Mouse (Mus musculus): Measurements from ENCODE around the gene Klhl3.
"Not testable (repeated sequence)": the region's sequence is repeated elsewhere in the genome, so short reads cannot be mapped to it uniquely, and the experiment has no call there.

Gene Klhl3

DNA sequence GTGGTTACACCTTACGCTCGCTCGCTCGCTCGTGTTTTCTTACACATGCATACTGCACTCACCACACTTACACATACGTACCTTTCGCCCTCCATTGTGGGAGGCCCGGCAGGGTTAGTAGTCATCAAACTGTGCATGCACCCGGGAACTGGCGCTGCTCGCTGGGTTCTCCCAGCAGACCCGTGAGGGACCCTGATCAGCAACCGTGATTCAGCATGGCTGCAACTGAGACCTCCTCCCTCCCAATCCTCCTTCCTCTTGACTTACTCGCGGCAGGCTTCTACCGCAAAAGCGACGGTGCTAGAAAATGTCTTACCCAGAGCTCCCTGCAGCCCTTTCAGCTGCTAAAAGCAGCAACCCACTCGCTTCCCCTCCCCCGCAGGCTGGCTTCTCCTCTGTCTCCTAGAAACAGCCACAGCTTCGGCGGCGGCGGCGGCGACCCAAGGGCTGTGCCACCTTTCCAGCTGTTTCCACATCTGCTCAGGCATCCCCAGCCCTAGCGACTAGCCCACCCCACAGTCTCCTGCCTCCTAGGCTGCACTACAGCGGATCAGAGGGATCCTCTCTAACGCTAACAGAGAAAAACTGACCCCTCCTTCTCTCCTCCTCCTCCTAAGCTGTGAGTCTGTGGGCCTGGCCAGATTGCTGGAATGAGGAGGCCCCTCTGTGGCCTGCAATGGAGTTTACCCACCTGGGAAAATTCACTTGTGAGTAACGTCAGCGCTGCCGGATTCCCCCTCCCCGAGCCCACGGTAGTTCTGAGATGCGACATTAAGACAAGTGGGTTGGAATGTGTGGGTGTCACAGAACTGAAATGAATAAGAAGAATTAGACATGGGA lies at the start of gene Klhl3:
TSS of gene Klhl3 (minus strand) at position 532 of the 840 bp plus-strand sequence.
- peak; percentile 65 for DNase-seq (ENCODE audit: low spot score)

DNA sequence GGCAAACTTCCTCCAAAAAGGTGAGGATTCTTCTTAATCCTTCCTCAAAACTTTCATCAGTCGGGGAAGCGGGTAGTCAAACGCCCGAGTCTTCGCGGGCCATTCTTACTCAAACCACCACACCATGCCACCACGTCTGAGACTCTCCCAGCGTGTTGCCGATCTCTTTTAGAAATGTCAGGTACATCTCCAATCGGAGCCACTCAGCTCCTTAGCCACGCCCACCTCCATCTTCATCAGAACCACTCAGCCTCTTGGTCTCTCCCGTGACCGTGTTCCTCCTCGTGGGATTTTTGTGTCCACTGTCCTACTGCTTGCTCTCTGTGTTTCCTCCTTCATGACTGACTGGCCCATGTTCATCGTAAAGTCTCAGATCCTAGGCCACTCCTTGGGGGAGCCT lies 47.4 kb upstream of the Klhl3 start:
- no peak for DNase-seq (ENCODE audit: low spot score)

DNA sequence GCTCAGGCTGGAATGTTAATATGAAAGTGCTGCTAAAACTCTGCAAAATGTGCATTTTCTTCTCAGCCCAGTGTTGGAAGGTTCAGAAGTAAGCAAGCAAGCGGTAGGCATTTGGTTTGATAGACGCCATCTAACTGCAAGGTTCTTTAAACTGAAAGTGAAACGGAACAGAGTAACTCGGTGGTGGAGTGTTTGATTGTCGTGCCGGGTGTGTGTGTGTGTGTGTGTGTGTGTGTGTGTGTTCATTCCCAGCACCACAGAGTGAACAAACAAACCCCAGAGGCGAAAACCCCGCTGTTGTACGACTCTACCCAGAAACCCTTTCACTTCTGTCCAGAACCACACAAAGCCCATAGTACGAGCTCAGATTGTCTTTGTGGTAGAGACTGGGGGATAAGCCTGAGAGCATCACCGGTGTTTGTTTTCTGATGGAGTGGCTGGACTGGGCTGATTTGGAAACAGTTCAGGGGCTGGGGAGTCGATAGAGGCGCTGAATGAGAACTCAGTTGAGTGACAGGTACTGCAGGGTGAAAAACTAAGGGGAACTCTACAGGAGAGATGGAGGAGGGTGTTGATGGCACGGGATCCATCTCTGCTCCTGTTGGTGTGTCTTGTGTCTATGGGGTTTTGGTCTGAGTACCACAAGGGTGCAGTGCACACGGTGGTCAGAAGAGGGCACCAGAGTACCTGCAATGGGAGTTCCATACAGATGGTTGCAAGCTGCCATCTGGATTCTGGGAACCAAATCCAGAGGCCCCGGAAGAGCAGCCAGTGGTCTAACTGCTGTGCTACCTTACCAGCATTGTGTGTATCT lies 44.9 kb upstream of the Klhl3 start:
- peak; percentile 87 for DNase-seq (ENCODE audit: low spot score)

DNA sequence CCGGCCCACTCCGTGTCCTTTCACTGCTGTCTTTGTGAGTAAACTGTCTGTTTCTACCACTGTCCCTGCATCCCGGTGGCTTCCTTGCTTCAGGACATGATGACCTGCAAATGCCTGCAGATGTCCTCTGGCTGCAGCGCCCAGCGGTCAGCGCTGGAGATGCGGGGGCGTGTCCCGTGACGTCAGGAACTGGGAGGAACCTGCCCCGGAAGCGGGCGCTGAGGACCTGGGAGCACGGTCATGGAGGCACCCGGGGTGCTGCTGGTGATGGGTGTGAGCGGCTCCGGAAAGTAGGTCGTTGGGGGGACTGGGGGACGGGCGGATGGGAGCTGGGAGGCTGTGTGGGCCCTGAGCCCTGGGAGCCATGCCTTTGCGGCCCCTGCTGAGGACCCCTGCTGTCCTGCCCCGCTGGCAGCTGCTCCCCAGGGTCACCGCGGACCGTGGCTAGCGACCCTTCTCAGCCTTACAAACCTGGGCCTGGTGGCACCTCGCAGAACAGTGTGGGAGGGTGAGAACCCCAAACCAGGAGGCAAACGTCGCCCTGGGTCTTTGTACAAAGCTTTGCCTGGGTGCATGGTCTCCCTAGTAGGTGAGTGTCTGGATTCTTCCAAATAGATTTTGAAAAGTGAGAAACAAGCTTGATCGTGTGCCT lies 44.2 kb upstream of the Klhl3 start, which contains the start of gene Idnk:
TSS of gene Idnk (plus strand) at position 203 of the 652 bp plus-strand sequence.
- peak; percentile 58 for DNase-seq (ENCODE audit: low spot score)

DNA sequence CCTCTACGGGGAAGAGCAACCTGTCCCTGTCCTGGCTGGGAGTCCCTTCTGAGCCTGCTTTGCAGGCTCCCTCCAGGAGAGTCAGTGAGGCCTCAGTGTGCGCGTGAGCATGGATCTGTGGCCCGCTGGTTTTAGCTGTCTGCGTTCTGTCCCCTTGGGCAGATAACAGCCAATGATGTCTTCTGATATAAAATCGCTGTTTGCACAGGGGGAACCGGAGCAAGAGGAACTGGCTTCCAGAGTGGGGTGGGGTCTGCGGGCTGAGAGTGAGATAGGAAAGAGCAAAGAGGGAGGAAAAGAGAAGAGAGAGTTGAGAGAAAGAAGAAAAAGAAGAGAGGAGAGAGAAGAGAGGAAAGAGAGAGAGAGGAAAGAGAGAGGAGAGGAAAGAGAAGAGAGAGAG lies 43.6 kb upstream of the Klhl3 start:
- no peak for DNase-seq (ENCODE audit: low spot score)

DNA sequence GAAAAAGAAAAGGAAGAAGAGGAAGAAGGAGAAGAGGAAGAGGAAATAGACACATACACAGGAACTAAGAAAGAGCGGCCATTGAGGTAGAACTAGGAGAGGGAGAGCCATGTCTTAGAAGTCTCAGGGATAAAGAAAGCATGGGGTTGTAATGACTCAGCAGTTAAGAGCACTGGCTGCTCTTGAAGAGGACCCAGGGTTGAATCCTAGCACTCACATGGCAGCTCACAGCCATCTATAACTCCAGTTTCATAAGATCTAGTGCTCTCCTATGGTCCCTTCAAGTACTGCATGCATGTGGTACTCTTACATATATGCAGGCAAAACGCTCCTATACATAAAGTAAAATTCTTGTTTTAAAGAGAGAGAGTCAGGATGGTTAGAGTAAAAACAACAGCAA lies 42.6 kb upstream of the Klhl3 start:
- DNase-seq (ENCODE audit: low spot score): no peak

DNA sequence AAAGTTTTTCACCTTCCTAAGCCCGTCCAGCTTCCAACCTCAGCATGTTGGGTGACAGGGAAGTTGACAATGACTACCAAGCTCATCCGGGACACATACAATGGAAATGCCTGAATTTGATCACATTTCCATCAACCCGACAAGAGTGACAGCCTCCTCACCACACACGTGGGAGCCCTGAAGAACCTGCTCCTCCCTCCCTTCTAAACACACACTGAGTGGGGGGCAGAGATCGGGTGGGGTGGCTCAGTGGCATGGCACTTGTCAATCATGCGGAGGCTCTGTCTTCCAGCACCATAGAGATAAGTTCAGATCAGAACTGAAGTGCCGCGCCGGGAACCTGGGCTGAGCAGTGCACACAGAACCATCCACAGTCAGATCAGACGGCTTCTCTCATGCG lies 37.0 kb upstream of the Klhl3 start:
- no peak for DNase-seq (ENCODE audit: low spot score)

DNA sequence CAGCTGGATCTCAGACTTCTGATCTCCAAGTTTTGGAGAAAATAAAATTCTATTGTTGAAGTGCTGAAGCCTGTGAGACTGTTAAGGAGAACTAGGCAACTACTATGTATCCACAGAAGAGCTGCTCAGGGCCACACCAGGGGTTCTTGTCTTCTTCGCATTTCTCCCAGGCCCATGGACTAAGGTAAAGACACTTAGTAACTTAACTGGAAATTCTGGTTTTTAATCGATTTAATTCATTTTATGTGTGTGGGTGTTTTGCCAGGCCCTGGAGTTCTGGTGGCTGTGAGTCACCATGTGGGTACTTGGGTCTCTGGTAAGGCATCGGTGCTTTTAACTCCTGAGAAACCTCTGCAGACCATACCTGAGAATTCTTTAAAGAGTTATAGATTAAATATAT lies 36.2 kb upstream of the Klhl3 start:
- no peak for DNase-seq (ENCODE audit: low spot score)

DNA sequence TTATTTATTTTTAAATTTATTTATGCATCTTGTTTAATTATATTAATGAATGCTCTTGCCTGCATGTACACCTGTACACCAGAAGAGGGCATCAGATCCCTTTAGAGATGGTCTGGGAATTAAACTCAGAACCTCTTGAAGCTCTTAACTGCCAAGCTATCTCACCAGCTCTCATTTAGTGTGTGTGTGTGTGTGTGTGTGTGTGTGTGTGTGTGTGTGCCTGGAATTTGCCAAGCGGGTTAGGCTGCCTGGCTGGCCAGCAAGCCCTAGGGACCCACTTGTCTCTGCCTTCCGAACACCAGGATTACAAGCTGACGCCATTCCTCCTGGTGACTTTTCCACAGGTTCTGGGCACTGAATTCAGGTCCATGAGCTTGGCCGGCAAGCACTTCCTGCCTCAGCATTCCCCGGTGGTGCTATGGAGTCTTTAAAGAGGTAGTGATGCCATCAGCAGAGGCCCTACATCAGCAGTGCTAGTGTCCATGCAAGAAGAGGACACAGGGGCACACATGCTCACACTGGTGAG lies 35.7 kb upstream of the Klhl3 start:
- DNase-seq (ENCODE audit: low spot score): no peak

DNA sequence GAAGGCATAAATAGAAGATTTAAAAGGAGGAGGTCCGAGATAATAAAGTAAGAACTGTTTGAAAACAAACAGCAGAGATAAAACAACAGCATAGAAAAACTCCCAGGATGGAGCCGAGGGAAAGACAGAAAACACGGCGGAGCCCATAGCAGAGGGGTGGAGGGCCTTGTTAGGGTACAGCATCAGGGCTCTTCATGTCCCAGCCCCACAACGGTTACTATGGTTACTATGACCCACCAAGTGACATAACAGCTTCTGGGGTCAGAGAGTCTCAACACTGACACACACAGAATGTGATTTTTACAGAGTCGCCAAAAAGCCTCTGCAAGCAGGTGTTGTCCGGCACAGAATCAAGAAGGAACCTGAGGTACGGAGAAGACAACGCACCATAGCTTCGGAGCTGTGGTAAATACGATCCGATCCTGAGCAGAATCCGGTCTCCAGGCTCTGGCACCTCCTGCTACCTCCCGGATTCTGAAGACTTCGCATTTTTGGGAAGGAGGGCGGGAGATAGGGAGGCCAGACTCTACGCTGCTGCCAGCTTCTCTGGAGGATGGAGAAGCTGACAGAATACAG lies 35.0 kb upstream of the Klhl3 start:
- DNase-seq (ENCODE audit: low spot score): no peak

DNA sequence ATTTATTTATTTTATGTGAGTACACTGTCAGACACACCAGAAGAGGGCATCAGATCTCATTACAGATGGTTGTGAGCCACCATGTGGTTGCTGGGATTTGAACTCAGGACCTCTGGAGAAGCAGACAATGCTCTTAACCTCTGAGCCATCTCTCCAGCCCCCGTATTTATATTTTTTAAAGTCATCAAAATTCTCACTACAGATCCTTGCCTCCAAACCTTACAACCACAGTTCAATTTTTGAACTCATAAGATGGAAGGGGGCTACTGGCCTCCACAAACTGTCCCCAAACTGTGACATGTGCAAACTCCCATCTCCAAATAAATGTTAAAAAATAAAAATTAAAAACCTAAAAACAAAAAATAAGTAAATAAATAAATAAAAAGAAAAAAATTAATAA lies 34.4 kb upstream of the Klhl3 start:
- no peak for DNase-seq (ENCODE audit: low spot score)

DNA sequence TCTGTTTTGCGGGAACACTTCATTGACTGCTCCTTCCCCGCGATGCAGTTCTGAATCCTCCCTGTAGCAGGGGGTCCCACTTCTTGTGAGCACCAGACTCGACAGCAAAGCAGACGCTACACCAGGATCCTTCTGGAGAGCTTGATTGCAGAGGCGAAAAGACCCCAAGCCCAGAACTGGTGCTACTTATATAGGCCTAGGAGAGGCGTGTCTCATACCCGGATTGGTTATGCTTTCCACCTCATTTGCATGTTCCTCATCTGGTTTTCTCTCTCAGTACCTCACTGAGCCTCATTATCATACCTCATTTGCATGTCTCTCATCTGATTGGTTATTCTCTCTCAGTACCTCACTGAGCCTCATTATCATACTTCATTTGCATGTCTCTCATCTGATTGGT lies 33.2 kb upstream of the Klhl3 start:
- not testable (repeated sequence) for DNase-seq (ENCODE audit: low spot score)

DNA sequence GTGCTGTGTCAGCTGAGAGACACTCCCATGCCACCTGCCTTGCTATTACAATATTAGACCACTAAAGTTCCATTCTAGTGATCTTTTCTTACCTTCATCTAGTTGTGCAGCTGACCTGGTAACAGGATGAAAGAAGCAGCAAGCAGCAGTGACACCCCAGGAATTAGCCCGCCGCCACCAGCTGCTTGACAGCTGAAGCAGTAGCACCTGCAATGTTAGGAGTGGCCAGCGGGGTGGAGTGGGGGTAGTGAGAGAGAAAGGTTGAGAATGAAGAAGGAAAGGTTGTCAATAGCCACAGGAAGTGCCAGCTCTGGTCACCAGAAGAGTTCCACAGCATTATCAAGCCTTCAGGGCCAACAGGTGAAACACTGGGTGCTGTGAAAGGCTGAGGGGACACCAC lies 18.3 kb upstream of the Klhl3 start:
- no peak for DNase-seq (ENCODE audit: low spot score)

DNA sequence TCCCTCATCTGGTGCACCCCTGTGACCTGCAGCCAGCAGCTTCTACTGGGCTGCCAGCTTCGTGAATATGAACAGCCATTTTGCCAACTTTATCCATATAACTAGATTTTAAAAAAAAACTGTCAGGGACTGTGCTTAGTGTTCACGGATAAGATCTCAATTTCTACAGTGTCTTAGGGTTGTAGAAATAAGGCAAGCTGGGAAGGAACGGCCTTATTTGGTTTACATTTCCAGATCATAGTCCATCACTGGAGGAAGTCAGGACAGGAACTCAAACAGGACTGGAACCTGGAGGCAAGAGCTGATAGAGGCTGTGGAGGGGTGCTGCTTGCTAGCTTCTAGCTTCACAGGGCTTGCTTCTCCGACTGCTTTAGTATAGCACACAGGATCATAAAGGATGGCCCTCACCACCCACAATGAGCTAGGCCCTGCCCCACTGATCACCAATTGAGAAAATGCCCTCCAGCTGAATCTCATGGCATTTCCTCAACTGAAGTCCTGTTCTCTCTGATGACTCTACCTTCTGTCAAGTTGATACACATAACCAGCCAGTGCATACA lies 16.4 kb upstream of the Klhl3 start:
- DNase-seq (ENCODE audit: low spot score): no peak

DNA sequence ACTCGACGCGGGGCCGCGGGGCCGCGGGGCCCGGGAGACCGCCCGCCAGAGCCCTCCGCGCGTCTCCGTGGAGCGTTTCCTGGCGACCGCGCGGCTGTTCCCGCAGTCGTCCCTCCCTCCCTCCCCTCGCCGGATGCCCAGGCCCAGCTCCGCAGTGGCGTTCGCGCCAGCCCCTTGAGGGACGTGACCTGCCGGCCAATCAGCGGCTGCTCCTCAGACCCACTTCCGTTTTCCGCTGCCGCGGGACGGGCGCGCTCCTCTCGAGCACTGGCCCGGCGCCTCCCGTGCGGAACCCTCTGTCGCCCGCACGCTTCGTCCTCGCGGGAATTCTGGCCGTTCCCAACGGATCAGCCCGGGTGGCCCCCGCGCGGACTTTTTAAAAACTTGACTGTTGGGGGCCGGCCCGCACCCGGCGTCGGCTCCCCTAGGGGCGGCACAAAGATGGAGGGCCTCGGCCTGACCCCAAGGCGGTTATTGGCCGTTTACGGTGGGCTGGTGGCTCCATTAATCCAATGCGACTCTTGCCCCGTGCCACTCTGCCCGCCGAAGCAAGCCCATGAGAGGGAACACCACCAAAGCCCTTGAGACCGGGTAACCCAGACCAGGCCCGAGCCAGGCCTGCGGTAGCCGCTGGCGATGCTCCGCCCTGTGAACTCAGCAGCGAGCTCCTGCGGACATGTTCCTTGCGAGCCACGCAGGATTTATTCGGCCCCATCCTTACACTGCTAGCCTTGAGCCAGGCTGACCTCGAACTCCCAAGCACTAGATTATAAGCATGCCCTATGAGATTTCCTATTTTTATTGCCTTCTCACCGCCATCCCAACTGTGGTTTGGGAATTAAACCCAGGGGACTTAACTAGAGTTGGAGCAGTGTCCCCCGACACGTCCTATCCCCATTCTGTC lies 15.6 kb upstream of the Klhl3 start:
- peak; percentile 91 for DNase-seq (ENCODE audit: low spot score)

DNA sequence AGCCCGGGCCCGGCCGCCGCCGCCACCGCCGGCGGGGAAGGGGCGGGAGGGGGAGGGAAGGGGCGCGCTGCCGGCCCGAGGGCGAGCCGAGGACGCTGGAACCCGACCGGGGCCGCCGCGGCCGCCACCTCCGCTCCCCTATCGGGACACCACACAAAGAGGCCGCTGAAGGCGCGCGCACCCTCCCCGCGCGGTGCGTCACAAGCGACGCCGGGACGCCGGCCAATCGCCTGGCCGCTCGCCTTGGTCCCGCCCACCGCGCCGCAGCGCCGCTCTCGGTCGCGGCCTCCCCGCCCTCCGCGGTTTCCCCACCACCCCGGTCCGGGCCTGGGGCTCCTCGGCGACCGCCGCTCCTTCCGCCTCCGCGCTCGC lies 15.0 kb upstream of the Klhl3 start, which contains the start of gene Hnrnpa0:
TSS of gene Hnrnpa0 (minus strand) at position 161 of the 372 bp plus-strand sequence.
- peak; percentile 85 for DNase-seq (ENCODE audit: low spot score)

DNA sequence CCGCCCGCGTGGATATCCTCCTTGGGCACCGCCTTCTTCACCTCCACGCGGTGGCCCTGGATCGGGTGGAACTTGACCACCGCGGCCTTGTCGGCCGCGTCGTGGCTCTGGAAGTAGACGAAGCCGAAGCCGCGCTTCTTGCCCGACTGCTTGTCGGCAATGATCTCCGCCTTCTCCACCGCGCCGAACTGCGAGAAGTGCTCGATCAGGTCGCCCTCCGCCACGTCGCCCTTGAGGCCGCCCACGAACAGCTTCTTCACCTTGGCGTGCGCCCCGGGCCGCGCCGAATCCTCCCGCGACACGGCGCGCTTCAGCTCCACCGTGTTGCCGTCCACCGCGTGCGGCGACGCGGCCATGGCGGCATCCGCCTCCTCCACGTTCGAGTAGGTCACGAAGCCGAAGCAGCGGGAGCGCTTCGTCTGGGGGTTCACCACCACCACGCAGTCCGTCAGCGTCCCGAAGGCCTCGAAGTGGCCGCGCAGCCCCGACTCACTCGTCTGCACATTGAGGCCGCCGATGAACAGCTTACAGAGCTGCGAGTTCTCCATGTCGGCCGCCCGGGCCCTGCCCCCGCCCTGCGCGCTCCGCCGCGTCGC lies 14.5 kb upstream of the Klhl3 start:
- peak; percentile 51 for DNase-seq (ENCODE audit: low spot score)

DNA sequence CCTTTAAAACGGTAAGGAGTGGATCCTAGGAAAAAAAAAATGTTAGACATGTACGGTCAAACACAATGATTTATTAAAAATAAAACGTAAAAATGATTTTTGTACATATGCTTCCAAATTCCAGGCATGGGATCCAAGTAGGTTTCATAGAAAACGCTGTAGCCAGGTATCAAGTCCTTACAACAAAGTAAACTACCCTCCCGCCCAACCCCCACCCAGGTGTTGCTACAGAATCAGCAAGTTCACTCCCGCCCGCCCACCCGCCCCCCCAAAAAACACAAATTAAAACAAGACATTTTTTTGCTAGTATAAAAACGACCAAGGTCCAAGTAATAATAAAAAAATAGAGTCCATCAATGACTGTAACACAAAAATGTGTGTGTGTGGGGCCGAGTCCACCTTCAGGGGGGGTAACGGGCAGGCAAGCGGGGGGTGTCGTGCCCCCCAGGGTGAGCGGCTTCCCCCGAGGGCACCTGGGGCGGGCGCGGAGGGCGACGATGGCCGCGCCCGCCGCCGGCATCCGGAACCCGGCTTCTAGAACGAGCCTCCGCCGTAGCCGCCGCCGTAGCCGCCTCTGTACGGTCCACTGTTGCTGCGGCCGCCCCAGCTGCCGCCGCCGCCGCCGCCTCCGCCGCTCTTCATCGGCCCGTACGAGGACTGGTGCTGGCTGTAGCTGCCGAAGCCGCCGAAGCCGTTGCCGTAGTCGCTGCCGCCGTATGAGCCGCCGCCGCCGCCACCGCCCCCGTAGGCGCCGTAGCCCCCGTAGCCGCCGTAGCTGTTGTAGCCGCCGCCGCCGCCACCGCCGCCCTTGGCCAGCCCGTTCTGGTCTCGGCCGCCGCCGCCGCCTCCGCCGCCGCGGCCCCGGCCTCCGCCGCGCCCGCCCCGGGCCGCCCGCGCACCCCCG lies 13.7 kb upstream of the Klhl3 start:
- DNase-seq (ENCODE audit: low spot score): no peak

DNA sequence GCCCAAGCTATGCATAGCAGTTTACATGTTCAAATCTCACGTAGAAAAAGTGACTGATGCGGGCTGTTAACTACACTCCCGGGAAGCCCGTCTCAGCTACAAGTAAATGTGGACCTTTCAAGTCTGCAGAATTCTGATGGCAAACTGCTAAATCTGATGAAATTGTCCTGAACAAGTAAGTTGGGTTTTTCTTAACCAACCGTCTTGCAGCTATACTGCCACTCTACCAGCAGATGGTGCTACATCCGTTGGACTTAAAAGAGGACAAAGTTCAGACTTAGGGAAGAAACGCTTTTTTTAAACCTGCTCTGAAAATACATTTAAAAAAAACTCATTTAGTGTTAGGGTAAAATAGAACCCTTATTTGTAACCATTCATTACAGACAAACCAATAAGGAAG lies 12.7 kb upstream of the Klhl3 start:
- DNase-seq (ENCODE audit: low spot score): no peak
